Mouse (Mus musculus) myocyte (in vitro differentiated cells): ENCODE results near the gene Ghrhr. TPM values are rescaled to one million over a fixed set of nuclear protein-coding genes. Genes with fewer than 3 reads are reported as not detected.

Experiments
- H3K27me3 ChIP-seq: one replicate; pipeline ENCODE4 v1.6.1; 2011; ENCODE audit not compliant: control insufficient read depth, insufficient read depth, insufficient read length
- H3K36me3 ChIP-seq: one replicate; pipeline ENCODE4 v1.6.1; 2011; ENCODE audit not compliant: control insufficient read depth, insufficient read depth
- H3K4me2 ChIP-seq: one replicate; pipeline ENCODE4 v1.6.1; 2011; ENCODE audit warnings: low read depth, control low read depth
- H3K4me3 ChIP-seq: one replicate; pipeline ENCODE4 v1.5.1; 2011; ENCODE audit warnings: mild to moderate bottlenecking, control low read depth, moderate library complexity
- H3K79me2 ChIP-seq: one replicate; pipeline ENCODE4 v1.6.1; 2011; ENCODE audit not compliant: control insufficient read depth, insufficient read depth
- H3ac ChIP-seq: one replicate; pipeline ENCODE4 v1.6.1; 2011; ENCODE audit not compliant: control insufficient read depth, insufficient read length
- CEBPB ChIP-seq: IDR thresholded peaks from 2 replicates; pipeline ENCODE4 v1.6.1; 2011; ENCODE audit warnings: mild to moderate bottlenecking, moderate library complexity; ENCODE audit not compliant: poor library complexity, insufficient read depth, severe bottlenecking
- E2F4 ChIP-seq: IDR thresholded peaks from one replicate; pipeline ENCODE4 v1.6.1; 2011; ENCODE audit warnings: mild to moderate bottlenecking, control low read depth, moderate library complexity; ENCODE audit not compliant: insufficient read depth
- MAX ChIP-seq: IDR thresholded peaks from one replicate; pipeline ENCODE4 v1.6.1; 2011; ENCODE audit warnings: low read depth, mild to moderate bottlenecking, control low read depth
- MYOD1 ChIP-seq, 3 experiments: IDR thresholded peaks; one replicate each; pipeline ENCODE4 v1.6.1; 2011; ENCODE audit warnings: control low read depth in 2 of 3, low read depth in 2 of 3, mild to moderate bottlenecking in 2 of 3, moderate library complexity in 1 of 3; ENCODE audit not compliant: insufficient read length in 2 of 3, control insufficient read depth in 1 of 3
- MYOG ChIP-seq, 3 experiments: IDR thresholded peaks; one replicate each; pipeline ENCODE4 v1.6.1; 2011; ENCODE audit warnings: control low read depth in 2 of 3, low read depth in 2 of 3, mild to moderate bottlenecking in 2 of 3; ENCODE audit not compliant: insufficient read length in 2 of 3, control insufficient read depth in 1 of 3, insufficient read depth in 1 of 3
- POLR2A ChIP-seq: IDR thresholded peaks from one replicate; pipeline ENCODE4 v1.6.1; 2011; ENCODE audit warnings: low read depth, mild to moderate bottlenecking, control low read depth, moderate library complexity; ENCODE audit not compliant: insufficient read length
- POLR2AphosphoS2 ChIP-seq: IDR thresholded peaks from one replicate; pipeline ENCODE4 v1.6.1; 2011; ENCODE audit warnings: low read depth, control low read depth; ENCODE audit not compliant: insufficient read length
- REST ChIP-seq: IDR thresholded peaks from one replicate; pipeline ENCODE4 v1.6.1; 2011; ENCODE audit warnings: mild to moderate bottlenecking, control low read depth, moderate library complexity; ENCODE audit not compliant: insufficient read depth, insufficient read length
- SRF ChIP-seq: IDR thresholded peaks from one replicate; pipeline ENCODE4 v1.6.1; 2011; ENCODE audit warnings: low read depth; ENCODE audit not compliant: control insufficient read depth, insufficient read length
- TCF12 ChIP-seq: IDR thresholded peaks from one replicate; pipeline ENCODE4 v1.6.1; 2011; ENCODE audit warnings: mild to moderate bottlenecking, control low read depth; ENCODE audit not compliant: poor library complexity, insufficient read depth, severe bottlenecking
- TCF3 ChIP-seq: IDR thresholded peaks from one replicate; pipeline ENCODE4 v1.6.1; 2011; ENCODE audit warnings: low read depth, control low read depth; ENCODE audit not compliant: insufficient read length
- USF1 ChIP-seq: IDR thresholded peaks from one replicate; pipeline ENCODE4 v1.6.1; 2011; ENCODE audit warnings: low read depth, mild to moderate bottlenecking, control low read depth, moderate library complexity
- polyA plus RNA-seq: library from polyadenylated mRNA; unstranded; fragments of >200 nt; fragmentation: generic; extraction: Trizol; gene quantifications from one replicate; pipeline ENCODE4 v1.2.1, GENCODE M21; 2012; ENCODE audit warnings: missing spikeins

Gene Ghrhr
- not detected for polyA plus RNA-seq

DNA sequence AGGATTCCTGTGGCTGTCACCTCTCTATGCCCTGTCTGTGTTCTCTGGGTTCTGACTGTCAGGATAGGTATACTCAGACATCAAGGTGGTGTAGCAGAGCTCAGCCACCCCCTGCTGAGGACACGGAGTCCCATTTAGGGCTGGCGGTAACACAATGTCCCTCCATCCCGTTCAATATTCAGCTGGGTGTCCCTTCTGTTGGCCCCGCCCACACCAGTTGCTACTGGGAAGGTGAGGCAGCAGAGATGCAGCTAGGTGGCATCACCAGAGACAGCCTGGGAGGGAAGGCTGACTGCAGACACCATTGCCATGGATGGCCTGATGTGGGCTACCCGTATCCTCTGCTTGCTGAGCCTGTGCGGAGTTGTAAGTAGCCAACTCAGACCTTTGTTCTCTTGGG lies at the start of gene Ghrhr:
Ghrhr (plus strand) TSS at position 220 of the 400 bp plus-strand sequence.
- Histone ChIP-seq H3K27me3 (peaks cover 8% of the 10 kb centered on the region), H3ac (no peak within 1 kb of the TSS), H3K4me2 (no peak within 1 kb of the TSS), H3K79me2 (no peaks in the 10 kb centered on the region), H3K4me3 (no peak within 1 kb of the TSS), H3K36me3 (no peaks in the 10 kb centered on the region)
- no peak for TF ChIP-seq E2F4

DNA sequence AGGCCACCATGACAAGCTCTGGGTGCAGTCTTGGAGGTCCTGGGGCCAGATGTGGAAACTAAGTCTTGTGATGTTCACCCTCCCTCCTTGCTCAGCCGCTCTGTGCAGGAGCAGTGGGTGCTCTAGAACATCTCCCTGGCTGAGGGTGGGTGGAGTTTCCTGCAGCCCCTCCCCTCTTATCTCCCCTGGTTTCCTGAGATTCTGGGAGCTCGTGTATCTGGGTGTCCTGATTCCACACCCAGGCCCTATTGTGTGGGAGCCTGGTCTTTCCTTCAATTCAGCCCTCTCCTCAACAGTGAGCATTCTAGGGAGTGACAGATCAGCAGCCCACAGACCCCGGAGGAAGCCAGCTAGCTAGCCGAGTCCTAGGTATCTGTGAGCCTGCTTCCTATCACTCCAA lies 49.8 kb upstream of the Ghrhr start:
- Histone ChIP-seq H3K4me2 (no peak overlapping the region), H3K27me3 (no peaks in the 10 kb centered on the region), H3K36me3 (no peaks in the 10 kb centered on the region), H3ac (no peak overlapping the region), H3K4me3 (no peak overlapping the region), H3K79me2 (no peaks in the 10 kb centered on the region)
- TF ChIP-seq REST = no peak
- no peak for TF ChIP-seq POLR2AphosphoS2
- TF ChIP-seq MYOG (IDR thresholded peaks at IDR 0.05; ENCODE audit: control insufficient read depth in 1 of 3, insufficient read depth in 1 of 3, insufficient read length in 2 of 3, low read depth in 2 of 3) = no peak
- no peak for TF ChIP-seq CEBPB
- TF ChIP-seq TCF3 = no peak

DNA sequence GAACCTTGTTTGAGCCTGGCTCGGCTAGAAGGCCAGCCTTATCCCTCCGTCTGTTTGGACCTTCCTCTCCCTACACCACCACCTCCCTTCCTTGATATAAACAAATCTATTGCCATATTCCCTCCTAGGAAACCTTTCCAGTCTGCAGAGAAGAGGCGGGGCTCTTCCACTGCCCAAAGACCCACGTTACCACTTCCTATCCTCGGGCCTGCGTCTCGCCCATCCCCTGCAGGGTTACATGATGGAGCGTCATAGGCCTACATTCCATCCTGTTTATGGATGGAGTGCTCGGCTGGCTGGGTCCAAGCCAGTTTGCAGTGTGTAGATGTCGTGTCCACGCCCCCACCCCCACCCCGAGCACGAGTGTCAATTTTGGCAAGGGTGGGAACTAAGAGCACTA lies 48.8 kb upstream of the Ghrhr start:
- Histone ChIP-seq H3K4me3 (no peak overlapping the region), H3K27me3 (no peaks in the 10 kb centered on the region), H3K4me2 (no peak overlapping the region), H3ac (no peak overlapping the region), H3K36me3 (no peaks in the 10 kb centered on the region), H3K79me2 (no peaks in the 10 kb centered on the region)
- TF ChIP-seq MAX (no peak), TCF12 (no peak), TCF3 (no peak), REST (no peak), CEBPB (no peak), USF1 (no peak), POLR2A (no peak), E2F4 (no peak), MYOD1 (IDR thresholded peaks at IDR 0.05; ENCODE audit: control insufficient read depth in 1 of 3, insufficient read length in 2 of 3, low read depth in 2 of 3) (no peak), POLR2AphosphoS2 (no peak), SRF (no peak), MYOG (IDR thresholded peaks at IDR 0.05; ENCODE audit: control insufficient read depth in 1 of 3, insufficient read depth in 1 of 3, insufficient read length in 2 of 3, low read depth in 2 of 3) (no peak)

DNA sequence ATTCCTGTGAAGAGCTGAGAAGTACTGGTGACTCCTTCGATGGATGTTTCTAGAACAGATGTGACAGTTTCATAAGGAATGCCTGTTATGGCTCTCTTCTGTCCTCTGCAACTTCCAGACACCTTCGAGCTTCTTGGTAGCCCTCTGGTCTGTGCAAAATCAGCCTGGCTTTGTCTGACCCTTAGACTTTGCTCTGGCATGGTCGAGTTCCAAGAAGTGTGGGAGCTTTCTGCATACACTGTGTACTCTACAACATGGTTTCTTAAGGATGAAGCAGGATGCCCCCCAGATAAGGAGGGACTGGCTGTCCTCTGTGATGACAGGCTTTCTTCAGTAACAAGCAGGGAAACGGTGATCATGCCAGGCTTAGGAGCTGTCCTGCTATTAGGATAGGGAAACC lies 47.9 kb upstream of the Ghrhr start:
- H3K4me2 ChIP-seq = no peak overlapping the region
- no peaks in the 10 kb centered on the region for H3K27me3 ChIP-seq
- H3ac ChIP-seq = no peak overlapping the region
- H3K4me3 ChIP-seq = no peak overlapping the region
- no peaks in the 10 kb centered on the region for H3K79me2 ChIP-seq
- TF ChIP-seq MAX (no peak), POLR2AphosphoS2 (no peak), REST (no peak), MYOD1 (IDR thresholded peaks at IDR 0.05; ENCODE audit: control insufficient read depth in 1 of 3, insufficient read length in 2 of 3, low read depth in 2 of 3) (no peak), SRF (no peak), MYOG (IDR thresholded peaks at IDR 0.05; ENCODE audit: control insufficient read depth in 1 of 3, insufficient read depth in 1 of 3, insufficient read length in 2 of 3, low read depth in 2 of 3) (no peak), CEBPB (no peak), TCF3 (no peak), TCF12 (no peak), POLR2A (no peak), USF1 (no peak), E2F4 (no peak)
- no peaks in the 10 kb centered on the region for H3K36me3 ChIP-seq

- no peaks in the 10 kb centered on the region for H3K36me3 ChIP-seq
- no peaks in the 10 kb centered on the region for H3K79me2 ChIP-seq
- H3K27me3 ChIP-seq = no peaks in the 10 kb centered on the region
- no peak overlapping the region for H3K4me3 ChIP-seq
- no peak overlapping the region for H3K4me2 ChIP-seq
- TF ChIP-seq TCF3 (no peak), TCF12 (no peak), MYOG (IDR thresholded peaks at IDR 0.05; ENCODE audit: control insufficient read depth in 1 of 3, insufficient read depth in 1 of 3, insufficient read length in 2 of 3, low read depth in 2 of 3) (no peak), POLR2AphosphoS2 (no peak)
- H3ac ChIP-seq = no peak overlapping the region
These were observed 44.8 kb upstream of the Ghrhr start for GRCm38 (mm10) chr6:55331315-55331714.
